Mouse (Mus musculus) brain, embryonic 14.5 days (tissue): ENCODE measurements around the gene Gm45799.

Source experiments
- CTCF ChIP-seq: fragments of 200-500 bp; IDR thresholded peaks from 2 replicates; pipeline ENCODE4 v1.5.1; 2012; ENCODE audit warnings: inconsistent platforms, mild to moderate bottlenecking, moderate library complexity, borderline replicate concordance; ENCODE audit not compliant: insufficient read depth, insufficient read length; ENCODE audit errors: extremely low read depth
- POLR2A ChIP-seq: fragments of 200-500 bp; IDR thresholded peaks from 2 replicates; pipeline ENCODE4 v1.6.1; 2012; ENCODE audit warnings: mild to moderate bottlenecking, inconsistent platforms, borderline replicate concordance; ENCODE audit not compliant: poor library complexity, insufficient read depth, insufficient read length, severe bottlenecking; ENCODE audit errors: extremely low read depth

- TF ChIP-seq CTCF (no peak), POLR2A (no peak)
Measured at GRCm38 (mm10) chr7:105640894-105641255, 523 bp downstream of the Gm45799 start.
